Mouse (Mus musculus): ENCODE measurements around the gene Gnl1. TPM values are rescaled to one million over a fixed set of nuclear protein-coding genes. Genes with fewer than 3 reads are reported as not detected.
A peak's percentile ranks its signal among the peaks of the same experiment; 100 is the strongest.
"Not testable (repeated sequence)": the region's sequence is repeated elsewhere in the genome, so short reads cannot be mapped to it uniquely, and the experiment has no call there.

The Gnl1 gene
- total and polyA plus RNA-seq, 2 experiments from 2014 or later = 83.4 to 115 TPM

- peak; percentile 44; the same call in 1 of the 2 replicates for ATAC-seq
- not testable (repeated sequence) for H3K36me3 ChIP-seq (ENCODE audit: insufficient read depth); H3K9ac ChIP-seq; H3K4me3 ChIP-seq (ENCODE audit: low read depth, low read length); H3K27me3 ChIP-seq (ENCODE audit: insufficient read depth, low read length); H3K27ac ChIP-seq (ENCODE audit: low read depth, low read length); H3K4me2 ChIP-seq (ENCODE audit: low read depth); H3K4me1 ChIP-seq (ENCODE audit: insufficient read depth); H3K9me3 ChIP-seq (ENCODE audit: low read length)
- peak; percentile 61 for TF ChIP-seq CTCF (IDR thresholded peaks at IDR 0.05; ENCODE audit: low read depth)
- 40% methylated on average over 3 of the region's 3 CpGs for WGBS
- peak; percentile 45 for DNase-seq
Observed at GRCm38 (mm10) chr17:36035010-36035638, 55.5 kb downstream of the Gnl1 start.

DNA sequence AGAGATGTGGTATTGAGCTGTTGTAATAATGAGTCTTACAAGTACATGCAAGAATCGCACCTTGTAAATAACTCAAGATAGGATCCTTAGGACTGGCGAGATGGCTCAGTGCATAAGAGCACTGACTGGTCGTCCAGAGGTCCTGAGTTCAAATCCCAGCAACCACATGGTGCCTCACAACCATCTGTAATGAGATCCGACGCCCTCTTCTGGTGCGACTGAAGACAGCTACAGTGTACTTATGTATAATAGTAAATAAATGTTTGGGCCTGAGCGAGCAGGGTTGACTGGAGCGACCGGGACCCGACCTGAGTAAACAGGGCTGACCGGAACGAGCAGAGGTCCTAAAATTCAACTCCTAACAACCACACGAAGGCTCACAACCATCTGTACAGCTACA is 56.5 kb downstream of the Gnl1 start:
- not testable (repeated sequence) for H3K9ac ChIP-seq; H3K27ac ChIP-seq (ENCODE audit: low read depth, low read length); H3K36me3 ChIP-seq (ENCODE audit: insufficient read depth); H3K4me2 ChIP-seq (ENCODE audit: low read depth); DNase-seq; H3K9me3 ChIP-seq (ENCODE audit: low read length); H3K4me1 ChIP-seq (ENCODE audit: insufficient read depth); H3K4me3 ChIP-seq (ENCODE audit: low read depth, low read length); H3K27me3 ChIP-seq (ENCODE audit: insufficient read depth, low read length); ATAC-seq
- WGBS = 90% methylated on average over 13 of the region's 13 CpGs

MicroRNAs encoded within 50 kb of the gene (microRNA counts, 519-probe panel; counts per million panel counts)
- microRNA mmu-miR-877 = not detected

Small RNAs within 50 kb of the gene (microRNA-seq; reads per million reads assigned to microRNA genes)
- gene Mir877 = 109 to 110 reads per million in 2 experiments

Other genes with a start within 250 kb of the Gnl1 start
- gene Ier3, start 158.2 kb upstream of the Gnl1 start, total RNA-seq (2014; rRNA removed) = 8.9 and 9.0 TPM in 2 replicates
- 13.0 and 13.1 TPM in 2 replicates for gene Ier3, start 158.2 kb upstream of the Gnl1 start, polyA plus RNA-seq (2015; fragmentation: Nextera tagmentation; extraction: Ambion mirVana)
- gene Flot1, start 156.6 kb upstream of the Gnl1 start, total RNA-seq (2014; rRNA removed) = 90.4 and 103 TPM in 2 replicates
- 104 and 113 TPM in 2 replicates for gene Flot1, start 156.6 kb upstream of the Gnl1 start, polyA plus RNA-seq (2015; fragmentation: Nextera tagmentation; extraction: Ambion mirVana)
- gene Tubb5, start 141.5 kb upstream of the Gnl1 start, total RNA-seq (2014; rRNA removed) = 3,707 and 3,724 TPM in 2 replicates
- 2,151 and 2,226 TPM in 2 replicates for gene Tubb5, start 141.5 kb upstream of the Gnl1 start, polyA plus RNA-seq (2015; fragmentation: Nextera tagmentation; extraction: Ambion mirVana)
- gene Mdc1, start 138.3 kb upstream of the Gnl1 start, total RNA-seq (2014; rRNA removed) = 15.3 and 20.4 TPM in 2 replicates
- 3.0 and 4.4 TPM in 2 replicates for gene Mdc1, start 138.3 kb upstream of the Gnl1 start, polyA plus RNA-seq (2015; fragmentation: Nextera tagmentation; extraction: Ambion mirVana)
- gene Nrm, start 118.5 kb upstream of the Gnl1 start, total RNA-seq (2014; rRNA removed) = 6.1 and 9.7 TPM in 2 replicates
- 13.1 and 15.6 TPM in 2 replicates for gene Nrm, start 118.5 kb upstream of the Gnl1 start, polyA plus RNA-seq (2015; fragmentation: Nextera tagmentation; extraction: Ambion mirVana)
- 29.5 and 38.9 TPM in 2 replicates for gene Ppp1r18, start 114.3 kb upstream of the Gnl1 start, total RNA-seq (2014; rRNA removed)
- 22.3 and 23.3 TPM in 2 replicates for gene Ppp1r18, start 114.3 kb upstream of the Gnl1 start, polyA plus RNA-seq (2015; fragmentation: Nextera tagmentation; extraction: Ambion mirVana)
- gene Dhx16, start 100.0 kb upstream of the Gnl1 start, total RNA-seq (2014; rRNA removed) = 33.0 and 33.2 TPM in 2 replicates
- 21.8 and 22.1 TPM in 2 replicates for gene Dhx16, start 100.0 kb upstream of the Gnl1 start, polyA plus RNA-seq (2015; fragmentation: Nextera tagmentation; extraction: Ambion mirVana)
- gene 2310061I04Rik, start 82.4 kb upstream of the Gnl1 start, total RNA-seq (2014; rRNA removed) = 31.6 and 32.8 TPM in 2 replicates
- 56.7 and 66.3 TPM in 2 replicates for gene 2310061I04Rik, start 82.4 kb upstream of the Gnl1 start, polyA plus RNA-seq (2015; fragmentation: Nextera tagmentation; extraction: Ambion mirVana)
- 206 and 218 TPM in 2 replicates for gene Atat1, start 69.8 kb upstream of the Gnl1 start, total RNA-seq (2014; rRNA removed)
- 371 and 379 TPM in 2 replicates for gene Atat1, start 69.8 kb upstream of the Gnl1 start, polyA plus RNA-seq (2015; fragmentation: Nextera tagmentation; extraction: Ambion mirVana)
- 34.5 and 44.5 TPM in 2 replicates for gene Mrps18b, start 63.5 kb upstream of the Gnl1 start, total RNA-seq (2014; rRNA removed)
- gene Mrps18b, start 63.5 kb upstream of the Gnl1 start, polyA plus RNA-seq (2015; fragmentation: Nextera tagmentation; extraction: Ambion mirVana) = 65.5 and 69.7 TPM in 2 replicates
- 42.9 and 60.2 TPM in 2 replicates for gene Ppp1r10, start 63.4 kb upstream of the Gnl1 start, total RNA-seq (2014; rRNA removed)
- gene Ppp1r10, start 63.4 kb upstream of the Gnl1 start, polyA plus RNA-seq (2015; fragmentation: Nextera tagmentation; extraction: Ambion mirVana) = 23.2 and 32.5 TPM in 2 replicates
- 55.9 and 60.4 TPM in 2 replicates for gene Abcf1, start 10.1 kb upstream of the Gnl1 start, total RNA-seq (2014; rRNA removed)
- gene Abcf1, start 10.1 kb upstream of the Gnl1 start, polyA plus RNA-seq (2015; fragmentation: Nextera tagmentation; extraction: Ambion mirVana) = 89.0 and 101 TPM in 2 replicates
- 38.4 and 49.8 TPM in 2 replicates for gene Prr3, start 385 bp downstream of the Gnl1 start, total RNA-seq (2014; rRNA removed)
- gene Prr3, start 385 bp downstream of the Gnl1 start, polyA plus RNA-seq (2015; fragmentation: Nextera tagmentation; extraction: Ambion mirVana) = 83.1 and 93.9 TPM in 2 replicates
- gene H2-T24, start 40.7 kb downstream of the Gnl1 start, total RNA-seq (2014; rRNA removed) = 0.33 and 1.0 TPM in 2 replicates
- gene H2-T24, start 40.7 kb downstream of the Gnl1 start, polyA plus RNA-seq (2015; fragmentation: Nextera tagmentation; extraction: Ambion mirVana) = 1.6 and 4.7 TPM in 2 replicates
- gene H2-T23, start 53.0 kb downstream of the Gnl1 start, total RNA-seq (2014; rRNA removed) = 9.0 and 10.2 TPM in 2 replicates
- 6.4 and 6.9 TPM in 2 replicates for gene H2-T23, start 53.0 kb downstream of the Gnl1 start, polyA plus RNA-seq (2015; fragmentation: Nextera tagmentation; extraction: Ambion mirVana)
- 10.3 and 13.1 TPM in 2 replicates for gene H2-T22, start 62.9 kb downstream of the Gnl1 start, total RNA-seq (2014; rRNA removed)
- 6.2 and 6.5 TPM in 2 replicates for gene H2-T22, start 62.9 kb downstream of the Gnl1 start, polyA plus RNA-seq (2015; fragmentation: Nextera tagmentation; extraction: Ambion mirVana)
- 0.31 TPM in 1 of 2 replicates, not detected in the other for gene Gm6034, start 63.1 kb downstream of the Gnl1 start, total RNA-seq (2014; rRNA removed)
- gene Gm6034, start 63.1 kb downstream of the Gnl1 start, polyA plus RNA-seq (2015; fragmentation: Nextera tagmentation; extraction: Ambion mirVana) = not detected in 2 replicates
- gene Gm11127, start 78.5 kb downstream of the Gnl1 start, total RNA-seq (2014; rRNA removed) = 0.15 TPM in 1 of 2 replicates, not detected in the other
- gene Gm11127, start 78.5 kb downstream of the Gnl1 start, polyA plus RNA-seq (2015; fragmentation: Nextera tagmentation; extraction: Ambion mirVana) = not detected in 2 replicates
- not detected in 2 replicates for gene Gm19684, start 141.8 kb downstream of the Gnl1 start, total RNA-seq (2014; rRNA removed)
- gene Gm19684, start 141.8 kb downstream of the Gnl1 start, polyA plus RNA-seq (2015; fragmentation: Nextera tagmentation; extraction: Ambion mirVana) = not detected in 2 replicates
- gene Gm7030, start 149.6 kb downstream of the Gnl1 start, total RNA-seq (2014; rRNA removed) = not detected in 2 replicates
- not detected in 2 replicates for gene Gm7030, start 149.6 kb downstream of the Gnl1 start, polyA plus RNA-seq (2015; fragmentation: Nextera tagmentation; extraction: Ambion mirVana)
- gene Gm8909, start 188.7 kb downstream of the Gnl1 start, total RNA-seq (2014; rRNA removed) = not detected in 2 replicates
- not detected in 2 replicates for gene Gm8909, start 188.7 kb downstream of the Gnl1 start, polyA plus RNA-seq (2015; fragmentation: Nextera tagmentation; extraction: Ambion mirVana)
- not detected in 2 replicates for gene H2-T3, start 210.4 kb downstream of the Gnl1 start, total RNA-seq (2014; rRNA removed)
- gene H2-T3, start 210.4 kb downstream of the Gnl1 start, polyA plus RNA-seq (2015; fragmentation: Nextera tagmentation; extraction: Ambion mirVana) = not detected in 2 replicates